Mouse (Mus musculus): ENCODE results near the gene Meltf.
A peak's percentile ranks its signal among the peaks of the same experiment; 100 is the strongest.

Gene Meltf

GRCm38 (mm10) chr16:31878573-31879257 lies at the start of gene Meltf:
Gene Meltf, plus strand, starts transcription at chr16:31878810.
- DNase-seq, result peak; percentile 80 to 88

- no peak for DNase-seq
Measured at GRCm38 (mm10) chr16:31830726-31831125, 47.9 kb upstream of the Meltf start.

DNA sequence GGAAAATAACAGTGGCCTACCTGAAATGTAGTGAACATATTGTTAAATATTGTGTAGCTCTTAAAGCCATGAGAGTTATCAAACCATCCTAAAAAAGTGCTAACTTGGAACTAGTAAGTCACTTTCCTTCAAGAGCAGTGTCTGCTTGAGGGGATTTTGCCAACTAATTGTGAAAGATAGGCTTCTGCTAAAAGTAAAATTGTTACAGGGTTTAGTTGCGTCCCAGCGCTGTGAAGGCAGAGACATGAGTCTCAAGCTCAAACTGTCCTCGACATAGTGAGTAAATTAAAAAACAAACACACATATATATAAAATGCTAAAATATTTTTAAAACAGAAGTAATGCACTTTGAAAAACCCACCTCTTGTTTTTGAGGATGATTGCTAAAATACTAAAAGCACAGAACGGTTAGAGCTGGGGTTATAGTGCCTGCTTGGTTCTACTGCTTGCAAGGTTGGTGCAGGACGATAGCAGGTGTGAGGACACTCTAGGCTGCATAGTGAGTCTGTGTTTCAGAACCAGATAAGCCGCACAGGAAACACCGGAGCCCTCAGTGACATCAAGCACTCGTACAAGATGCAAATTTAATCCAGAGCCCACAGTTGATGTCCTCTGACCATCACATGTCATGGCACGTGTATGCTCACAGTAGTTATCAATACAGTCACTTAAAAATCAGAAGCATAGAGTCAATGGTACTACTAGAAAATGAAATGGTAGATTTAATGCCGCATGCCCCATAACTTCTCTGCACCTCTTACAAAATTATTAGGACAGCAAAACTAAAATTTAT lies 45.8 kb upstream of the Meltf start:
- no peak for DNase-seq

- no peak for DNase-seq
Measured at GRCm38 (mm10) chr16:31834011-31834584, 44.5 kb upstream of the Meltf start.

DNA sequence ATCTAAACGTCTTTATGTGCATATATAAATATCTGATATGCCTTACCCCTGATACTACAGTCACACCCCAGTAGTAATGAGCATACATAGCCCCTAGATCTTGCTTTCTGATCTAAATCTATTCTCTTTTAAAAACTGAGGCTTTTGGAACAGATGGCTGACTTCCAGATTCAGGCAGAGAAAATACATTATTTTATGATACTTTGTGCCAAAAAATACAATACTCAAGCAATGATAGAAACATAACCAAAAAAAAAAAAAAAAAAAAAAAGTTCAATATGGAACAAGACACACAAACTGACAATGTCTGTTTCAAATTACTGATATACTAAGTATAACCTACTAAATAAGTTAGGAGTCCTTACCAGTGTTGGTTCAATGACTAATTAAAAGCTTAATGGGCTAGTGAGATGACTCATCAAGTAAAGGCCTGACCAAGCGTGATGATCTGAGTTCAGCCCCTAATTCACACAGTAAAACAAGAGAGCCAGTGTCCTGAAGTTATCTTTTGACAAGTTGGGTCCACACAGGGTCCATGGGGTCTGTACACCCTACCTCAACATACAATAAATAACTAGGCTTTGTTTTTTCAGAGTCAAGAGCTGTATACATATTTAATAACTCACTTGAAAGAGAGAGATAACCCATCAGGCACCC lies 43.8 kb upstream of the Meltf start:
- no peak for DNase-seq

GRCm38 (mm10) chr16:31837362-31837761 lies 41.2 kb upstream of the Meltf start:
- DNase-seq, result no peak

- DNase-seq, result no peak
Measured at GRCm38 (mm10) chr16:31844246-31844645, 34.4 kb upstream of the Meltf start.

DNA sequence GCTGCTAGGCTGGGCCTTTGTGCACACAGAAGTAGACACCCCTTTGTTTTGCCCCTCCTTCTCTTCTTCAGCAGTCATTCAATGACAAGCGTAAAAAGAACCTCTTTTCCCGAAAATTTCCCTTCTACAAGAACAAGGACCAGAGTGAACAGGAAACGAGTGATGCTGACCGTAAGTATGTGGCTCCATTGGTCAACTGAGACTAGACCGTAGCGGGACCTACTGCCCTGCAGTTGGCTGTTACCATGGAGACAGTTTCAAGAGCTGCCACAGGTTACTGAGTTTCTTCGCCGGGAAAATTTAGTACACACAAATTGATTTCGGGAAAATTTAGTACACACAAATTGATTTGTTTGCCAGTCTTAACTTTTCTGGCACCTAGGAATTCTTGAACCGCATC lies 31.8 kb upstream of the Meltf start:
- no peak for DNase-seq

DNA sequence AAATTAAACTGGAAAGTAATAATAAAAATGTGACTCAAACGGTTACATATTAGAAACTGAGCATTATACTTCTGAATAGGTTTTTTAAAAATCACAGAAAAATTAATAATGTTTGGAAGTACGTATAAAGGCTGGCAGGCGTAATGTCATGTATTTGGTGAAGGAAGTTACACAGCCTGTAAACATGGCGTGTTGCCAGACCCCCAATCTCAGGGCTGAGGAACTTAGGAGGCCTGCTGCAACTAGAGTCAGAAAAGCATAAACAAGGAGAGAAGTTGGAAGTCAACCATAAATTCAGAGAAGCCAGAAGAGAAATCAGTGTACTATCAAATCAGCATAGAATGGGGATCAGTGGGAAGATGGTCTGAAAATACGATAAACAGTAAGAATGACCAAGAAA lies 14.7 kb upstream of the Meltf start:
- DNase-seq, result no peak

DNA sequence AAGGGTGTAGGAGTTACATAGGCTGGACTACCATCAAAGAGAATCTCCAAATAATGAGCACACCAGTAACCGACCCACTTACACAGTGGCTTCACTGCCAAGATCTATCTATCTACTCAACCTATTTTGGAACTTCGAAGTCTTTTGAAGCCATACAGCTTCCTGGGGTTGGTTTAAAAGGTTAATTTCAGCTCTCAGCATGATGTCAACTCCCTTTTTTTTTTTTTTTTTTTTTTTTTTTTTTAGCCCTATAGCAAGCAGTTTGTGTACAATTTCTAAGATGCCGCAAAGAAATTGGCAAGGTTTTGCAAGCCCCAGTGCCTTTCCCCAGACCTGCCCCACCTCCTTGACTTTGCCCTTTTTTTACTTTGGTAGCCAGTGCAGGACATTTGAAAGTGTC lies 13.4 kb upstream of the Meltf start:
- no peak for DNase-seq

GRCm38 (mm10) chr16:31866911-31867310 lies 11.7 kb upstream of the Meltf start:
- DNase-seq, result no peak

DNA sequence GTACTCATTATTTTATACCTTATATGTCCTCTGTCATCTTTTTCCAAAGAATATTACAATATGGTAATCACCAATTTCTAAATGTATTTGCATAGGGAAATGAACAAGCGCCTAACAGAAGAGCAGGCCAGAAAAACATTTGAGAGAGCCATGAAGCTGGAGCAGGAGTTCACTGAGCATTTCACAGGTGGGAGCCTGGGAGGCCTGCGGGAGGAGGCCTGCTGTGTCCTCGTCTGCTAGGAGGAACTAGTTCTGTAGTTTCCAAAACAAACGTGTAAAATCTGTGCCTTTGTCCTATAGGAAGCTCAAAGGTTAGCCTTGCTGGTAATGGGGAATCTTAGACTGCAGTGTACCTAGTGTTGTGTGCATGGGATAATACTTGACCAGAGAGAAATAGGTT lies 10.9 kb upstream of the Meltf start:
- no peak for DNase-seq

DNA sequence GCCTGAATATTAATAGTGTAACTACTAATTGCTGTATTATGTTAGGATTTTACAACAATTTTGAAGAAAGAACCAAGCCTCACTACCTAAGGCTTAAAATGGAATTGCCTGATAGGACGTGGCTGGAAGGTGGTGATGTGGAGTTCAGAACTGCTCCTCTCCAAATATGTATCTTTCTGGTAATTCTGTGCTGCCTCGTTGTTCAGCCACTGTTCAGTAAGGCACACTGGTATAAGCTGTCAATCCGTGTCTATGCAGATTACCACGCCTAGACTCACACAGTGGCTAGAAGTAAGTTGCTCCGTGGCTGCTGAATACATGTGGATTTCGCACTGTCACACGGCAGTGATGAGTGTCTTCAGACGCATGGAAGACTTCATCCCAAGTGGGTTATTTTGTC lies 4.9 kb upstream of the Meltf start:
- no peak for DNase-seq

DNA sequence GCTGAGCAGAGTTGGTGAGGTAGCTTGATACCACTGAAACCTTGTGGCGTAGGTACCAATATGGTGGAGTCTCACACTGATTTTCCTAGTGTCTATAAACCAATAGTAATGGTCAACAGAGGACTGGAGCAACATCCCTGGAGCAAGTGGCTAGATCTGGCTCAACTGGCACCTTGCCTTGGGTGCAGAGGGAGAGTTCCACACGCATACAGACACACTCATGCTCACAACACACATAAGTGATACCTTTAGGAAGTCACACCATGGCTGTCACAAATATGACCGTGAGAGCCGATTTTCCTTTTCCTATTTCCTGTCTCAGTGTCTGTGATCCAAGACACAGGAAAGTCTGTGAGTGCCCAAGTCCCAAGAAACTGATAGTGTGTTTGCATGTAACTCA lies 3.2 kb upstream of the Meltf start:
- no peak for DNase-seq

- DNase-seq, result peak in 1 of 2 experiments; percentile 57
Measured at GRCm38 (mm10) chr16:31876386-31876785, 2.2 kb upstream of the Meltf start.

GRCm38 (mm10) chr16:31878052-31878451 lies 558 bp upstream of the Meltf start:
- DNase-seq, result no peak

GRCm38 (mm10) chr16:31880146-31880840 lies 1.7 kb downstream of the Meltf start:
- no peak for DNase-seq

DNA sequence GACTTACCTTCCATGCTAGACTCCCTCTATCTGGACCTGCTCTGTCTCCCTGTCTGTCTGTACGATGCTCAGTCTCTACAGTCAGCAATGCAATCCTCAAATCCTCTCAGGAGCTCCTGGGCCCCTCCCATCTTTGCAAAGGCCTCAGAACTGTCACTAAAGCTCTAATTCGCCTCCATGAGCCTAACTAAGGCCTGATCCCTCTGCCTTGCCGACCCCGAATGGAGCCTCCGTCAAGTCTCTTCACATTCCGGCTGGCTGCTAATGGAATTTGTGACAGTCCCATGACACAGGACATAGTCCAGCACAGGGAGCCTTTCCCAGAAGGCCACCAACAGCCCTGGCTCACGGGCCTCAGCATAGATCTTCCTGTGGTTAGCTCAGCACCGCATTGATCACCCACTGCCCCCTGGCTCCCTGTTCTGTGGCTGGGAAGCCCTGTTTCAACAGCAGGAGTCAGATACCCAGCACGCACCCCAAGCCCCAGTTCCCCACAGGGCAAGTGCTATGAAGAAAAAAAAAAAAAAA lies 3.8 kb downstream of the Meltf start:
- DNase-seq, result no peak

DNA sequence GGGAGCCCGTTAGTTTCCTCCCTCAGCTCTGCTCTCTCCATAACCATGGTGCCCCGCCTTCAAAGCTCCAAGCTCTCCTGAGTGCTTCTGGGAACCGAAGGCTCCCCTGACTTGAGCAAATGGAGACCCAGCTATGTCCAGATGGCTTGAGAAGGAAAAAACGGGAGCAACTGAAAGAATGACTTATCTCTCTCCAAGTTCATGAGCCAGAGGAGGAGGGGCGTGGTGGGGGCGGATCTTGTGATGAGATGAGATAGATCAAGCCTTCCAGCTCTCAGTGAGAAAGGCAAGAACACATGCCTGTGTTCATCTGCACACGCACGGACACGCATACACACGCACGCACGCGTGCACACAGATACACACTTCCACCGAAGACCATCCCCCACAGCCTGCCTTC lies 4.7 kb downstream of the Meltf start:
- DNase-seq, result no peak

GRCm38 (mm10) chr16:31883902-31884301 lies 5.3 kb downstream of the Meltf start:
- no peak for DNase-seq

DNA sequence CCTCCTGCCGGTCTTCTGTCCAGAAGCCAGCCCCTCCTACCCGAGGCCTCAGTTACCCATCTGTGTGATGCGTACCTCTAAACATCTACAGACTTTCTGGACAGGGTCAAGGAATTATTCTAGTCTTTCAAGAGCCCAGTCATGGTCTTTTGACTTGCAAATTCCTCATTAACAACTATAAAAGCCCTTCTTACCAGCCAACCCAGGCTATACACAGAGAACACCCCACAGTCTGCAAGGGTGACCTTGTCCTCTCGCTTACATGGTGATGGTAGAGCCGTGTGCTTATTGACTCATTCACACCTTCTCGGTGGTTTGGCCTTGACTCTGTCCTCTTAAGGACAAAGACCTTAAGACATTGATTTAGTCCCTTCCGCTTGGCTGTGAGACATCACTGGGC lies 12.3 kb downstream of the Meltf start:
- no peak for DNase-seq

- DNase-seq, result no peak
Measured at GRCm38 (mm10) chr16:31893396-31894141, 15.0 kb downstream of the Meltf start.
